Mouse (Mus musculus) retina, adult 2 months (tissue): ENCODE results near the gene Olfr723.
"Not testable (repeated sequence)": the region's sequence is repeated elsewhere in the genome, so short reads cannot be mapped to it uniquely, and the experiment has no call there.

Source experiments
- DNase-seq: peaks from one replicate; pipeline ENCODE4 v3.0.0-alpha.2; 2012; ENCODE audit warnings: low read depth, low spot score

Gene Olfr723

GRCm38 (mm10) chr14:49931687-49932086 is at the start of gene Olfr723:
Gene Olfr723, minus strand, starts transcription at chr14:49931787.
- DNase-seq, result not testable (repeated sequence)

GRCm38 (mm10) chr14:49963174-49963573 is 31.6 kb upstream of the Olfr723 start, which contains the start of gene Olfr724:
Gene Olfr724, minus strand, starts transcription at chr14:49963274.
- DNase-seq, result not testable (repeated sequence)

DNA sequence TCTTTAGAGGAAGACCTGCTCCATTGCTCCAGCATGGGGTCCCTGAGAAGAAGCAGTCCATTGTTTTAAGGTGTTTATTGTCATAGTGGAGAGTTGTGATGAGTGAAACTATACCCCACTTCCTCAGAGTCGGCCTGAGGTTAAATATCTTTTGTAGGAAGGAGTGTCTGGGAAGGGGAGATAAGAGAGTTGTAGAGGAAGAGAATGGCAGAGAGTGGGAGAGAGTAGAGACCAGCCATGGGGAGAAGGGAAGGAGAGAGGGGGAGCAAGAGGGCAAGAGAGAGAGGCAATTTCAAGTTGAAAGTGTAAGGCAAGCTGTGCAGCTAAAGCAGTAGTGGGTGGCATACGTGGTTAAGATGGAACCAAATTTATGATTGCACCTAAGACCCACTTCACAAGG is 24.3 kb upstream of the Olfr723 start:
- DNase-seq, result no peak

- no peak for DNase-seq
These were observed 29.7 kb downstream of the Olfr723 start, which contains the start of gene Olfr722 for GRCm38 (mm10) chr14:49901899-49902298. Gene Olfr722, minus strand, starts transcription at chr14:49901999.
